Mouse (Mus musculus) lung, postnatal 0 days (tissue): Measurements from ENCODE around the gene Rnf157. TPM values are rescaled to one million over a fixed set of nuclear protein-coding genes. Genes with fewer than 3 reads are reported as not detected.
"Not testable (repeated sequence)": the region's sequence is repeated elsewhere in the genome, so short reads cannot be mapped to it uniquely, and the experiment has no call there.

Experiments used
- ATAC-seq: fragments of 200-750 bp; cut with Nextera tagmentation; 2 replicates; pipeline ENCODE4 v1.8.0; 2017; ENCODE audit warnings: moderate library complexity
- DNase-seq: peaks from one replicate; pipeline ENCODE4 v3.0.0-alpha.2; 2016; ENCODE audit warnings: low spot score
- H3K27ac ChIP-seq: fragments of 300-500 bp; sonication (generic); 2 replicates; pipeline ENCODE4 v1.5.1; 2014; ENCODE audit warnings: antibody characterized with exemption, mild to moderate bottlenecking, low read length, mixed read lengths
- H3K27me3 ChIP-seq: fragments of 300-500 bp; sonication (generic); replicated peaks from 2 replicates; pipeline ENCODE4 v1.6.1; 2014; ENCODE audit warnings: low read length, mixed read lengths; ENCODE audit not compliant: insufficient read depth
- H3K36me3 ChIP-seq: fragments of 300-500 bp; sonication (generic); 2 replicates; pipeline ENCODE4 v1.6.1; 2014; ENCODE audit warnings: low read length, mixed read lengths; ENCODE audit not compliant: insufficient read depth
- H3K4me1 ChIP-seq: fragments of 300-500 bp; sonication (generic); 2 replicates; pipeline ENCODE4 v1.6.1; 2014; ENCODE audit warnings: antibody characterized with exemption, low read depth, low read length, mixed read lengths; ENCODE audit not compliant: insufficient read depth
- H3K4me2 ChIP-seq: fragments of 300-500 bp; sonication (generic); replicated peaks from 2 replicates; pipeline ENCODE4 v1.6.1; 2014; ENCODE audit warnings: low read depth, mild to moderate bottlenecking, low read length, moderate library complexity, mixed read lengths
- H3K4me3 ChIP-seq: fragments of 300-500 bp; sonication (generic); 2 replicates; pipeline ENCODE4 v1.5.1; 2014; ENCODE audit warnings: low read depth, low read length
- H3K9ac ChIP-seq: fragments of 300-500 bp; sonication (generic); replicated peaks from 2 replicates; pipeline ENCODE4 v1.6.1; 2014; ENCODE audit warnings: low read depth, mild to moderate bottlenecking
- H3K9me3 ChIP-seq: fragments of 300-500 bp; sonication (generic); 2 replicates; pipeline ENCODE4 v1.6.1; 2016; ENCODE audit warnings: low read length, mixed read lengths
- CTCF ChIP-seq: IDR thresholded peaks from 2 replicates; pipeline ENCODE4 v1.5.1; 2016; ENCODE audit warnings: antibody characterized with exemption, mild to moderate bottlenecking
- EP300 ChIP-seq: IDR thresholded peaks from 2 replicates; pipeline ENCODE4 v1.6.1; 2016; ENCODE audit warnings: antibody characterized with exemption, mild to moderate bottlenecking, control low read depth
- WGBS: fragments of 180-500 bp; shearing (Covaris S2); extraction: QIAGEN DNeasy Blood & Tissue Kit; methylation state at CpG from one replicate; pipeline ENCODE4 v1.1.7; 2014; 5-methylcytosine and 5-hydroxymethylcytosine counted together
- polyA plus RNA-seq: library from polyadenylated mRNA; unstranded; fragments of >200 nt; fragmentation: Nextera tagmentation; extraction: Ambion mirVana; gene quantifications from 2 replicates; pipeline ENCODE4 v1.2.1, GENCODE M21; 2015

Gene Rnf157
- polyA plus RNA-seq, 1 experiment from 2014 or later: 1.4 TPM

GRCm38 (mm10) chr11:116384171-116384570 is 28.7 kb downstream of the Rnf157 start:
- no peak overlapping the region for H3K4me2 ChIP-seq
- TF ChIP-seq CTCF: no peak
- TF ChIP-seq EP300: no peak
- H3K27me3 ChIP-seq: no peaks in the 10 kb centered on the region
- H3K4me1 ChIP-seq: no peaks in the 10 kb centered on the region
- no peak overlapping the region for H3K9ac ChIP-seq
- no peak overlapping the region for H3K27ac ChIP-seq
- no peak overlapping the region for H3K4me3 ChIP-seq
- DNase-seq (no peak), ATAC-seq (no peak)
- WGBS: 77% methylated on average over 11 of the region's 11 CpGs
- no peaks in the 10 kb centered on the region for H3K9me3 ChIP-seq
- H3K36me3 ChIP-seq: no peaks in the 10 kb centered on the region

GRCm38 (mm10) chr11:116383070-116383469 is 29.8 kb downstream of the Rnf157 start:
- not testable (repeated sequence) for H3K27ac ChIP-seq, DNase-seq, H3K4me1 ChIP-seq, H3K4me3 ChIP-seq, H3K27me3 ChIP-seq, ATAC-seq, H3K9ac ChIP-seq, H3K9me3 ChIP-seq, H3K36me3 ChIP-seq, H3K4me2 ChIP-seq
- WGBS: 90% methylated on average over 5 of the region's 5 CpGs

- DNase-seq (no peak), ATAC-seq (no peak)
- H3K36me3 ChIP-seq: no peaks in the 10 kb centered on the region
- no peaks in the 10 kb centered on the region for H3K4me1 ChIP-seq
- 80% methylated on average over 7 of the region's 7 CpGs for WGBS
- H3K27me3 ChIP-seq: no peaks in the 10 kb centered on the region
- H3K4me3 ChIP-seq: no peak overlapping the region
- no peak overlapping the region for H3K27ac ChIP-seq
- no peak for TF ChIP-seq CTCF
- no peak for TF ChIP-seq EP300
- no peaks in the 10 kb centered on the region for H3K9me3 ChIP-seq
- no peak overlapping the region for H3K4me2 ChIP-seq
- H3K9ac ChIP-seq: no peak overlapping the region
These were observed 32.1 kb downstream of the Rnf157 start for GRCm38 (mm10) chr11:116380767-116381166.

- no peak overlapping the region for H3K27ac ChIP-seq
- no peak overlapping the region for H3K4me2 ChIP-seq
- H3K9me3 ChIP-seq: no peaks in the 10 kb centered on the region
- 75% methylated on average over 6 of the region's 6 CpGs for WGBS
- ATAC-seq (no peak), DNase-seq (no peak)
- H3K9ac ChIP-seq: no peak overlapping the region
- no peaks in the 10 kb centered on the region for H3K4me1 ChIP-seq
- no peaks in the 10 kb centered on the region for H3K27me3 ChIP-seq
- no peaks in the 10 kb centered on the region for H3K36me3 ChIP-seq
- TF ChIP-seq CTCF (no peak), EP300 (no peak)
- H3K4me3 ChIP-seq: no peak overlapping the region
These were observed 33.3 kb downstream of the Rnf157 start for GRCm38 (mm10) chr11:116379530-116379929.

- no peak for ATAC-seq
- H3K9me3 ChIP-seq: no peaks in the 10 kb centered on the region
- WGBS: 34% methylated on average over 7 of the region's 7 CpGs
These were observed 35.7 kb downstream of the Rnf157 start for GRCm38 (mm10) chr11:116376945-116377661.

GRCm38 (mm10) chr11:116371894-116372450 is 40.9 kb downstream of the Rnf157 start:
- H3K9ac ChIP-seq: no peak overlapping the region
- no peak overlapping the region for H3K4me3 ChIP-seq
- DNase-seq (no peak), ATAC-seq (no peak)
- H3K4me1 ChIP-seq: no peaks in the 10 kb centered on the region
- no peak overlapping the region for H3K4me2 ChIP-seq
- TF ChIP-seq CTCF: no peak
- no peak for TF ChIP-seq EP300
- H3K27me3 ChIP-seq: no peaks in the 10 kb centered on the region
- no peaks in the 10 kb centered on the region for H3K9me3 ChIP-seq
- no peak overlapping the region for H3K27ac ChIP-seq
- H3K36me3 ChIP-seq: no peaks in the 10 kb centered on the region
- WGBS: 87% methylated on average over 4 of the region's 4 CpGs

More at GRCm38 (mm10) chr11:116376945-116377661, 35.7 kb downstream of the Rnf157 start:
- peak; percentile 23 for DNase-seq
- H3K27me3 ChIP-seq: no peaks in the 10 kb centered on the region
- no peaks in the 10 kb centered on the region for H3K4me1 ChIP-seq
- H3K4me2 ChIP-seq: no peak overlapping the region
- TF ChIP-seq EP300 (no peak), CTCF (no peak)
- no peak overlapping the region for H3K9ac ChIP-seq
- no peak overlapping the region for H3K27ac ChIP-seq
- H3K4me3 ChIP-seq: no peak overlapping the region
- H3K36me3 ChIP-seq: no peaks in the 10 kb centered on the region
